Mouse (Mus musculus): ENCODE results near the gene Zfp13.

DNA sequence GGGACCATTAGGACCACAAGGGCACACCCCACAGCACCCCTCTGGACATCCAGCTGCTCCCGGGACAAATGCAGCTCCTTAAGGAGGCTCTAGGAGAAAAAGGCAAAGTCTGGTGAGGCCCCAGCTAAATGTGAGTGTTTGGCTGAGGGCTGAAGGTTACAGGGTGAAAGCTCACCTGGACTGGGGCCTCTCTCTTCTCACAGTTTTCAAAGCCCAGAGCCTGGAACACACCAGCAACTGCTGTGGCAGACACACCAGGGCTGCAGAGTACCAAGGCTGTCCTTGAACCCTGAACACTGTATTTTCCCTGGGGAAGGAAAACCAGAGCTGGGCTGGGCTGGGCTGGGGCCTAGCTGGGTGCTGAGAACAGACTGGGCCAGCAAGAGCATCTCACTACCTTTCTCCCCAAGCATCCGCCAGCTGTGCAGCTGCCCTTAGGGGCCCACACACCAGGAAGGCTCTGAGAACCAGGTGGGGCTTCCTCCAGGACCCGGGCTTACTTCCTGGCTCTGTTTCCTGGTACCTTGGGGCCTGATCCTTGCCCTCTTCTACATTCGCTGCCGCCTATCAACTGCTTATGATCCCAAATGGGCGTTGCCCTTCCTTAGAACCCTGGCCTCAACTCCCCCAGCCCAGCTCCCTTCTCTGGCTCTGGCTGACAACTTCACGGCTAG is 43.9 kb downstream of the Zfp13 start:
- TF ChIP-seq CTCF (conservative IDR thresholded peaks at IDR 0.05 in 1 of 2, IDR thresholded peaks at IDR 0.05 in 1 of 2; ENCODE audit: low read depth in 2 of 2, low read length in 2 of 2) (no peak), MAX (IDR thresholded peaks at IDR 0.05; ENCODE audit: low read length) (no peak), POLR2A (IDR thresholded peaks at IDR 0.05; ENCODE audit: low read depth, low read length) (no peak), ZNF384 (IDR thresholded peaks at IDR 0.05; ENCODE audit: low read depth, low read length) (no peak), MAFK (IDR thresholded peaks at IDR 0.05; ENCODE audit: insufficient replicate concordance, low read length) (no peak), UBTF (IDR thresholded peaks at IDR 0.05; ENCODE audit: low read depth, low read length) (no peak)

All from CH12.LX (cell line).